Mouse (Mus musculus): Measurements from ENCODE around the gene Col4a2. TPM values are rescaled to one million over a fixed set of nuclear protein-coding genes. Genes with fewer than 3 reads are reported as not detected.

Gene Col4a2
- polyA plus RNA-seq, 1 experiment = 29.8 TPM

DNA sequence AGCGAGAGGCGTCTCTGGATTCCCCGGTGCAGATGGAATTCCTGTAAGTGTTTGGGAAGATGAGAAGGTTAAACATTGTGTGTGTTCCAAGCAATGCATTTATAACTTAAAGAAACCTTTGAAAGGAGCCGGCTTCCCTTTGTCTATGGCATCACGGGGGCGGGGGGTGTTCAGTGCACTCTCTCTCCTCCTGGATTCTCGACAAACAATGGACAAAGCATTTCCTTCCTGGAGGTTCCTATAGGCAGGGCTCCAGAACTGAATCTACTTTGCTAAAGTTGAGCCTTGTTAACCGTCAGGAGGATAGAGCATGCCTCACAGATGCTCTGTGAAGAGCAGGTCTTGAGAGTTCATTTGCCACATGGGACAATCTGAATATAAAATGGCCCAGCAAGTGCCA is 87.1 kb downstream of the Col4a2 start:
- WGBS = 14% methylated on average over 8 of the region's 8 CpGs
- DNase-seq (ENCODE audit: low read depth, low spot score) = no peak

GRCm38 (mm10) chr8:11400244-11400643 is 87.6 kb downstream of the Col4a2 start:
- 11% methylated on average over 8 of the region's 8 CpGs for WGBS
- DNase-seq (ENCODE audit: low read depth, low spot score) = peak; percentile 53

- no peak for DNase-seq (ENCODE audit: low read depth, low spot score)
- WGBS = 92% methylated on average over 5 of the region's 5 CpGs
These were observed 88.6 kb downstream of the Col4a2 start for GRCm38 (mm10) chr8:11401183-11401582.

DNA sequence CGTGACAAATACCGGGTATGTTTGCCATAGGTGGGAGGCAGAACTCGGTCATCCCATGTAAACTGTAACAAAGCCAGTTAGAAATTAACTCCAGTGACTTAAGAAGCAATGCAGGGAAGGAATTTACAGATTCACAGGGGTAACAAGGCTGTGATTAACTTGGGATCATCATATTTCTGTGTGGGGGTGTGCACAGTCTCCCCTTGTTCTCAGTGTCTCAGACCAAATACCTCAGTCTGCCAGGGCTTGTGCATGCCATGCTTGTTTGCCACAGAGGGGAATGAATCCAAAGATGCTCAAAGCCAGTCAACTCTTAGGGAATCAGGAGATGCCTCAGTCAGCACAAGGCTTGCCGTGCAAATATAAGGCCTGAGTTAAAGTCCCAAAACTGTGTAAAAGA is 89.6 kb downstream of the Col4a2 start:
- no peak for DNase-seq (ENCODE audit: low read depth, low spot score)
- 81% methylated on average over 4 of the region's 4 CpGs for WGBS

DNA sequence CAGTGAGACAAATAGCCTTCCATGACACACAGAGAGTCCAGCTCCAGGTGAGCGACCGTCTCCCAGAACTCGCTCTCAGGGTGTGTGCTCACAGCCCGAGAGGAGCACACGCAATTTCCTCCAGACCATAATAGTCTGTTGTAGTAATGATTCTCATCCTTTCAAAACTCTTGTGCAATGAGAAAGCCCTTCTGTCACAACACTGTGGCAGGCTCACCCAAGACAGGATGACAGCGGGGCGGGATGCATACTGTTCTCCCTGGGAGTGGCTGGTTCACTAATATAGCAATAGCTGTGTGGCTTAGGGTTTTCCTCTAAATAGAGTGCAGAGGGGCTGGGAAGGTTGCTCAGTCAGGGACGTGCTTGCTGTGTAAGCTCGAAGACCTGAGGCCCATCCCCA is 91.2 kb downstream of the Col4a2 start:
- 78% methylated on average over 9 of the region's 9 CpGs for WGBS
- no peak for DNase-seq (ENCODE audit: low read depth, low spot score)

GRCm38 (mm10) chr8:11404614-11405013 is 92.0 kb downstream of the Col4a2 start:
- WGBS = 66% methylated on average over 4 of the region's 4 CpGs
- DNase-seq (ENCODE audit: low read depth, low spot score) = no peak

DNA sequence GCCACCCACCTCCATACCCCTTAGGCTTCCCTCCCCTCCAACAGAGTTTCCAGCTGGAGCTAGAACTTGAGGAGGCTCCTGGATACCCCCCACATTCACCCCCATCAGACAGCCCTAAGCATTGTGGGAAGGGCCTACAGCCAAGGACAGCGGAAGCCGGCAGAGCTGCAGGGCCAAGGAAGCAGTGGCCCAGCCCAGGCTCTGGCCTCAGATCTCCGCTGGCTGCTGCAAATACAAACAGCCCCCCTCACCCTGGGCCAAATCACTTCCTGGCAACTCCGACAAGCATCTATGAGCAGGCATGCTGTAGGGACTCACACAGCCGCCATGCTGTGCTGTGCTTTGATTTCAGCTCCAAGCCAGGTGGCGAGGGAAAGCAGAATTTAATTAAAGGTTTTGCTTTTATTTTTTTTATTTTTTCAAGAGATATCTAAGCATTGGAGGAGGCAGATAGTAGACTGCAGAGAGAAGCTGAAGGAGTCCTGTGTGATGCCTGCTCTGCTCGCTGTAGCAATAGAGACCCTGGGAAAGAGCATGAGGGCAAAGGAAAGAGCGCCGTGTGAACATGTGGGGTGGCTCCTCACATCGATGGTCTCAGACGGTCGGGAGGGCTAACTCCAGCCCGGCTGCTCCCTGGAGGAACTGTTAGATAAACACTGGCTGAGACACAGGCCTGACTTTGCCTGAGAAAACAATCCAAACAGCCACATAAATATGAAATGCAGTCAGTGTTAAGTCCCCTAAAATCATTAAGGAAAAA is 93.3 kb downstream of the Col4a2 start:
- WGBS = 61% methylated on average over 13 of the region's 13 CpGs
- DNase-seq (ENCODE audit: low read depth, low spot score) = no peak

DNA sequence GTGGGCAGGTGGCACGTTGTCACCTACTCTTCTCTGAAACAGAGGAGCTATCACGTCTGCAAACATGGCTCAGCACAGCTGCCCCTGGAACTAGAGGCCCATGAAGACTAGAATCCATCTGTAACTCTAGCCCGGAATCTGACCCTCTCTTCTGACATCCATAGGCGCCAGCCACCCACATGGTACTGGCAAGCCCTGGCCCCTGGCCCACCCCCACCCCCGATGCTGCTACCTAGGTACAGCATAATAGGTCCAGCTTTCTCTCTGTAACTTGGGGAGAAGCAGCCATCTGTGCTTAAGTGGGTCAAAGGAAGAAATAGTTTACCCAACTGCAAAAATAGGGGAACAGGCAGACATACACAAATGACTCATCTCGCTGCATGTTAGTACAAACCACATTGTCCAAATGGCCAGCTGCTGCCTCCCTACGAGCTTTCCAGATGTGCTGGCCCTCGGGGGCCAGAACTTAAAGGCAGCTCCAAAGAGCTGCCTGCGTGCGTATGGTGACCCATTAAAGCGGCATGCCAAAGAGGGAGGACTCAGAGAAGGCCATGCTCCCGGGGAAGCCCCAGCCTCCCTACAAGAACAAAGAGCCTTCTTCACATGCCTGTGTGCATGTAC is 99.0 kb downstream of the Col4a2 start:
- no peak for DNase-seq (ENCODE audit: low read depth, low spot score)
- WGBS = 62% methylated on average over 12 of the region's 12 CpGs

DNA sequence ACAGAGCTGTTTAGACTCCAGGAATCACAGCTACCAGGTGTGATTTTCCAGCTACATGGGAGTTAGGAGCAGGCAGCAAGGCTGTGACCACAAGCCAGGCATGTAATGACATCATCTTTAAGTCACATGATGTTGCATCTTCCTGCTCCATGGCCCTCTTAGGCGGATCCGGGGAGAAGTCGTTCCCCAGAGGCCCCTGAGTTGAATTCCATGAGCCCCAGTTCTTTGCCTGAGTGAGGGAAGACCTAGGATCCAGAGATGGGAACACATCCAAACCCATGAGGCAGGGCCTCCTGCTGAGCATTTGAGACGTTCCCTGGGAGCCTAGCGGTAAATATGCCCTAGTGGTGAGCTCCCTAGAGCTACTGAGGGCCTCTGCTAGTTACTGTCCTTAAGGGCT is 99.8 kb downstream of the Col4a2 start:
- WGBS = 48% methylated on average over 5 of the region's 5 CpGs
- no peak for DNase-seq (ENCODE audit: low read depth, low spot score)

DNA sequence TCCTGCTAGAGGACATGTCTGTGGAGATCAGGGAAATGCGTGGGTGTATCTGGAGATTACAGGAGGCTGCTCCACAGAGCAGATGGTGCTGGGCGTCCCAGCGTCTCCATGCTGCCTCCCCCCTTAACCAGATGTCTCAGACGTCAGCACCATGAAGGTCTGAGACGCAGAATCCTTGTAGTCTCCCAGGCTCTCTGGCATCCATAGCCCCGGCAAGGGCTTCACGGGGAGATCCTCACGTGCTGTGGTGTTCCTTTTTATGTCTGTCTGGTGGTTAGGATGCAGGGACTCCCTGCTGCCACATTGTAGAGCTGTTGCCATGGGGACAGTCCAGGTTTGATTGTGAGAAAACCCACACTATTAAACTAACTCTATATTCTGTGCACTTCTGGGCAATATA is 101.7 kb downstream of the Col4a2 start:
- 72% methylated on average over 8 of the region's 8 CpGs for WGBS
- no peak for DNase-seq (ENCODE audit: low read depth, low spot score)

DNA sequence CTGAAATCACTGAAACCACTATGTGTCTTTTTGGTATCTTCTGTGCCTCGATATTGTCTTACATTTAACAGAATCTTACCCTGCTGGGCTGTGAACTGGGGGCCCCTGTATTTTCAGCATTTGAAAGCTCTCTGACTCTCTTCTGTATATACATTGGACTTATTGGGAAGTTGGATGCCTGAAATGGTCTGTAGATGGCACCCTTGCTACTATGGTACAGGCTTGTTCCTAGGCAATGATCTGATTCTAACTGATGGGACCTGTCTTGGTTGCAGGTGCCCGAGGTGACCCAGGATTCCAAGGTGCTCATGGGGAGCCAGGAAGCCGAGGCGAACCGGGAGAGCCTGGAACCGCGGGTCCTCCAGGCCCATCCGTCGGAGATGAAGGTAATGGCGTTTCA is 102.5 kb downstream of the Col4a2 start:
- WGBS = 84% methylated on average over 10 of the region's 10 CpGs

DNA sequence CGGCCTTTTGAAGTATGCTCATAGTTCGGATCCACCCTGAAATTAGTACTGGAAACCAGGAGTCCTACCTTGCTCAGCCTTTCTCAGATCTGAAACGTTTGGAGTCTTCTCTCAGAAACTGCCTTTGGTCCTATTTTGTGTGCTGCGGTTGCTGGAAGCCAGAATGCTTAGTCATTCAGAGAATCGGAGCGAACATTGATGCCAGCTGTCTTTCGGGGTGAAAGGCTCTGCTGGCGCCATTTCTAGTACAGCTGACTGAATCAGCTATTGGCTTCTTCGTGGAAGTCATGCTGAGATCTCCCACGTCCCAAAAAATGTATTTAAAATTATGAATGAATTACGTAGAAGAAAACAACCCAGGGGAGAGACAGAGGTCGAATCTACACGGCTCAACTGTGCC is 105.2 kb downstream of the Col4a2 start:
- 59% methylated on average over 13 of the region's 13 CpGs for WGBS
- no peak for DNase-seq (ENCODE audit: low read depth, low spot score)

More for the DNA sequence above, 102.5 kb downstream of the Col4a2 start:
- DNase-seq (ENCODE audit: low read depth, low spot score) = no peak

DNA sequence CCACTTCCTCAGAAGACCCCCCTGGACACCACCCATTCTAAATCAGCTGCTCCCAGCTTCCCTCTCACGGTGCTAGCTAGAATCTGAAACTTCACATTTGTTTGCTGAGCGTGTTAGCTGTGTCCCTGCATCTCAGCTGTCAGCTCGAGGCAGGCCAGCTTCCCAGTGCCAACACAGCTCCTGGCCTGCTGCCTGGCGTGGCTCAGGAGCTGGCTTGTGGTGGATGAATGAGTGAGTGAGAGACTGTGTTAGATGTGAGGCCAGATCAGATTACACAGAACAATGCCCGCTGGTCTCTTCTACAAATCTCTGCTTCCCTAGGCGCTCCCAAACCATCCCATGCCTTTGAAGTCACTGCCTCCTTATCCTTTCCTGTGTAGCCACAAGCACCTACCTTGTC is 106.6 kb downstream of the Col4a2 start:
- WGBS = 25% methylated on average over 6 of the region's 6 CpGs
- no peak for DNase-seq (ENCODE audit: low read depth, low spot score)

DNA sequence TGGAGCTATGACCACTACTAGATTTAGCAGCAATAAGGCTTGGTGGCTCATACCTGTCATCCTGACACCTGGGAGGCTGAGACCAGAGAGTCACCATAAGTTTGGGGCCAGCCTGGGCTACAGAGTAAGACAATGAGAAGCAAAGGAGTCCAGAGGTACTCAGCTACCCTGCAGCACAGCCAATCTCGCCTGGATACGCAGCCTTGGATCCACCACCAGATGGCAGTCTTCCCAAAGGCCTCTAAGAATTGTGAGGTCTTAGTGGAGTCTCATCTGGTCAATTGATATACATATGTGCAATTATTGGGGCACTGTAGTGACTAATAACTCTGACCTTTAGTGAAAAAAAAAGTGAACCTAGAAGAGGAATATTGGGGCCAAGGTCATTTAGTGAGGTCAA is 107.0 kb downstream of the Col4a2 start:
- DNase-seq (ENCODE audit: low read depth, low spot score) = peak; percentile 45
- 7% methylated on average over 2 of the region's 2 CpGs for WGBS

DNA sequence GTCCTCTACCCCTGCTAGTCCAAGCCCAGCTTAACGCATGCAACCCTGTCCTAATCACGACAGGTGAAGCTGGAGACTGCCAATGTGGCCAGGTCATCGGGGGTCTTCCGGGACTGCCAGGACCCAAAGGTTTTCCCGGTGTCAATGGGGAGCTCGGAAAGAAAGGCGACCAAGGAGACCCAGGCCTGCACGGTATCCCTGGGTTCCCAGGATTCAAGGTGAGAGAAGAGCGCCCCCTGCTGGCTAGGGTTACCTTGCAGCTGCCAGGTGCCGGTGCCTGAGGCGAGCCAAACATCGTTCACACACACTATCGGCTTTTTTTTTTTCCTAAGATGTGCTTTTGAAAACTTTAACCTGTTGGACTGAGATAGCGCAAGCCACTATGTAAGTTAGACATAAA is 108.5 kb downstream of the Col4a2 start:
- WGBS = 46% methylated on average over 14 of the region's 14 CpGs
- no peak for DNase-seq (ENCODE audit: low read depth, low spot score)

- DNase-seq (ENCODE audit: low read depth, low spot score) = no peak
- 63% methylated on average over 6 of the region's 6 CpGs for WGBS
These were observed 109.4 kb downstream of the Col4a2 start for GRCm38 (mm10) chr8:11421968-11422367.

GRCm38 (mm10) chr8:11423091-11423490 is 110.5 kb downstream of the Col4a2 start:
- no peak for DNase-seq (ENCODE audit: low read depth, low spot score)
- WGBS = 46% methylated on average over 7 of the region's 7 CpGs

- WGBS = 66% methylated on average over 5 of the region's 5 CpGs
- no peak for DNase-seq (ENCODE audit: low read depth, low spot score)
These were observed 118.1 kb downstream of the Col4a2 start for GRCm38 (mm10) chr8:11430688-11431087.

- no peak for DNase-seq (ENCODE audit: low read depth, low spot score)
- WGBS = 63% methylated on average over 12 of the region's 12 CpGs
These were observed 125.3 kb downstream of the Col4a2 start for GRCm38 (mm10) chr8:11437862-11438261.

DNA sequence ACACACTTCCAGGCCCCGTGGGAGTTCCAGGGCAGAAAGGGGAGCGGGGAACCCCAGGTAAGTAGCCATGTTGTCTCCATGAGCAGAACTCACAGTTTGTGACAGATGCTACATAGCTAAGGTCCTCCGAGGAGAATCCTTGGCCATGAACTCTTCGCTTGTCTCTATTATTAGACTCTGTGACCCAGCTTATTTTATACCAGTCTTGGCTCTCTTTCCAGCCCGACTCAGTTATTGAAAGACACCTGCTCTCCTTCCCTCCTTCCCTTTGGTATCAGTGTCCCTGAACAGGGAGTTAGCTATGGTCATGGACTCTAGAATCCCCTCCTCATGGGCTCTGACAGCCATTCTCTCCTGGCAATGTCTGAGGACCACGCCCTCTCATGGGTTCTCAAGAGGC is 128.7 kb downstream of the Col4a2 start:
- no peak for DNase-seq (ENCODE audit: low read depth, low spot score)

DNA sequence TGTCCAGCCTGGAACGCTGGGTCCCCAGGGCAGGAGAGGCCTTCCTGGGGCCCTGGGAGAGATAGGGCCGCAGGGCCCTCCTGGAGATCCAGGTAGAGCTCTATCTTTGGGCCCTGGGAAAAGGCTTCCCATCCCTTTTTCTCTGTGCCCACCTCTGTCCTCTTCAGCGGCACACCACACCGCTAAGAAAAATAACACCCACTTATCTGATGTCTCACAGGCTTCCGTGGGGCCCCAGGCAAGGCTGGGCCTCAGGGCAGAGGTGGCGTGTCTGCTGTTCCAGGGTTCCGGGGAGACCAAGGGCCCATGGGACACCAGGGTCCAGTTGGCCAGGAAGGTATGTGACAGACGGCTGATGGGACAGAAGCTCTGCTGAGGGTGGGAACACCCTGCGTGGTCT is 131.0 kb downstream of the Col4a2 start:
- WGBS = 85% methylated on average over 9 of the region's 9 CpGs
- DNase-seq (ENCODE audit: low read depth, low spot score) = no peak

More for the DNA sequence above, 128.7 kb downstream of the Col4a2 start:
- 90% methylated on average over 6 of the region's 6 CpGs for WGBS

Measured in large intestine, adult 2 months (tissue).